Mouse (Mus musculus): ENCODE results near the gene Coa3.

Coa3 gene

DNA sequence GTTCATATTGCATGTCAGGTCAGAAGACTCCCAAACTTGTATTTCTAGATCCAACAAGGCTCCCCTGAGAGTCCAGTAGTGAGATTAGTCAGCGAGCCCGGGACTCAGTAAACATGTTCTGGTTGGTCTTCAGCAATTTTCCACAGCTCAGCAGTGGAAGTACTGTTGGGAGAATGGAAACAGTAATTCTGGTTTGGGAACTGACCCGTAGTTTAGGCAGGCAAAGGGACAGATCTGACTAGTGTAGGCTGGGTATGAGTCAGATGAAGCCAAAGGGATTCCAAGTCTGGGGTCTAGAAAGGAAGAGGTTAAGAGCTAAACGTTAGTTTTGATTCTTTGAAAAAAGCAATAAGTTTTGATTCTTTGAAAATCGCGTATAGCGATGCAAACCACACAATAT, 26.0 kb downstream of the Coa3 start:
- in situ Hi-C loops (cut with MboI, MseI) = no loop called here

DNA sequence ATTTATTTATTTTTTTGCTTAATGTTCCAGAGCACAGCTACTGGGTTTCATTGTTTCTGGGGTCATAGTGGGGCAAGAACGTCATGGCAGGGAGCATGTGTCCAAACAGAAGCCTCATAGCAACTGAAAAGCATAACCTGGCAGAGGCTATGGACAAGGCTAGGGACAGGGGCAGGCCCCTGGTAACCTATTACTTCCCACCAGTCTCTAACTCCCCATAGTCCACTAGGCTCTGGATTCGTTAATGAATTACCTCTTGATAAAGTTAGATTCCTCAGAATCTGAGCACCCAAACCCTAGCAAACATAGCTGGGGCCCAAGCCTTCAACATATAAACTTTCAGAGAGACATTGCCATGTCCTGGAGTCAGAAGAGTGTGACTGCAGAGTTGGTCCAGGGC, 27.9 kb downstream of the Coa3 start:
- in situ Hi-C loops (cut with MboI, MseI) = no loop called here

DNA sequence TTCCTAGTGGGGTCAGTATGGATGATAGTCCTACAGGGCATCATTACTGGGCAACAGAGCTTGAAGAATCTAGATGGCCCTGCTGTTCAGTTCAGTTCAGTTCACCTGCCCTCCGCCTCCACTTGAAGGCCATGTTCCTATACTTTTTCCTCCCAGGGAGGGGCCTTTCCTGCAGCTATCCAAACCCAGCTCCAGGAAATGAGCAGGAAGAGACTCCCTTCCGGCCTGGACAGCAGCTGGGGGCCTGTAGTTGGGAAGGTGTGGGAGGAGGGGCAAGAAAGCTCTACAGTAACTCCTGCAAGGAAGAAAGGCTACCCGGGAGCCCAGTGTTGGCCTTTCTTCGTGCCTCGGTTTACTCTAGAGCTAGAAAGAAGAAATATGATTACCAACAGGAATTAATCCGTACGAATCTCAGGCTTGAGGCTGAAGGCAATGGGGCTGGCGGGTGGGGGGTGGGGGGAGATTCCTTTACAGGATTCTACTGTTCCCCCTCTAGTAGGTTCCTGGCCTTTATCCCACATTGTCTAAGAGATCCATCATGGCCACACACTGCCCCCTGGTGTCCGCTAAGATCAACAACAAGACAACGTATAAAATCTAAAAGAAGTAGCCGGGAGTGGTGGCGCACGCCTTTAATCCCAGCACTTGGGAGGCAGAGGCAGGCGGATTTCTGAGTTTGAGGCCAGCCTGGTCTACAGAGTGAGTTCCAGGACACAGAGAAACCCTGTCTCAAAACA, 30.5 kb downstream of the Coa3 start:
- in situ Hi-C loops (cut with MboI, MseI) = loop anchor here (5.0 kb wide), 1 partner anchor 36 kb away; no protein-coding TSS in a partner anchor

DNA sequence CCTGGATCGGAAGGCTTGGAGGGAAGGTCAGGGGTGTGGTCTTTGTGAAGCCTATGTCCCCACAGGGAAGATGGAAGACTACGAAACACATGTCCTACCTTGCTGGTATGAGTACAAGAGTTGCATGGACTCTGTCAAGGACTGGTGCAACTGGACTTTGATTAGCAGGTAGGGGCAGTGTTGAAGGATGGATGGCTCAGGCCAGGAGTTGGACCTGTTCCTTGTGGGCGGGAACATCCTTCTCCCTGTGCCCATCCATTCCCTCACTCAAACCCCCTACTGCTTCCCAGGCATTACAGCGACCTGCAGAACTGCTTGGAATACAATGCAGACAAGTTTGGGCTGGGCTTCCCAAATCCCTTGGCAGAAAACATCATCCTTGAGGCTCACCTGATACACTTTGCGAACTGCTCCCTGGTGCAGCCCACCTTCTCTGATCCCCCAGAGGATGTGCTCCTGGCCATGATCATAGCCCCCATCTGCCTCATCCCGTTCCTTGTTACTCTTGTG, 31.3 kb downstream of the Coa3 start:
- in situ Hi-C loops (cut with MboI, MseI) = loop anchor here (5.0 kb wide), 1 partner anchor 35 kb away; no protein-coding TSS in a partner anchor

DNA sequence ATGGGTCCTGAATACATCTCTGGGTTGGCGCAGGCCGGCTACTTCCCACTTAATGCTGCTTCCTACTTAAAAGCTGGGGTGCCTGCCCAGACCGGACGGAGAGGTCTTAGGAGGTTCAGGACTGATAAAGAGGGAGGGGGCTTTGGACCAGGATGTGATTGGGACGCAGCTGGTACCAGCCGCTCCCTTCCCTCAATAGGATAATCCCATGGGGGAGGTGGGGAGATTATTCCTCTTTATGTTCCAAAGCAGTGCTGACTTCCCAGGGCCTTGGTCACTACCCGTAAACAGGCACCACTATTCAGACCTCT, 32.3 kb downstream of the Coa3 start:
- in situ Hi-C loops (cut with MboI, MseI) = loop anchor here (5.0 kb wide), 1 partner anchor 34 kb away; no protein-coding TSS in a partner anchor

DNA sequence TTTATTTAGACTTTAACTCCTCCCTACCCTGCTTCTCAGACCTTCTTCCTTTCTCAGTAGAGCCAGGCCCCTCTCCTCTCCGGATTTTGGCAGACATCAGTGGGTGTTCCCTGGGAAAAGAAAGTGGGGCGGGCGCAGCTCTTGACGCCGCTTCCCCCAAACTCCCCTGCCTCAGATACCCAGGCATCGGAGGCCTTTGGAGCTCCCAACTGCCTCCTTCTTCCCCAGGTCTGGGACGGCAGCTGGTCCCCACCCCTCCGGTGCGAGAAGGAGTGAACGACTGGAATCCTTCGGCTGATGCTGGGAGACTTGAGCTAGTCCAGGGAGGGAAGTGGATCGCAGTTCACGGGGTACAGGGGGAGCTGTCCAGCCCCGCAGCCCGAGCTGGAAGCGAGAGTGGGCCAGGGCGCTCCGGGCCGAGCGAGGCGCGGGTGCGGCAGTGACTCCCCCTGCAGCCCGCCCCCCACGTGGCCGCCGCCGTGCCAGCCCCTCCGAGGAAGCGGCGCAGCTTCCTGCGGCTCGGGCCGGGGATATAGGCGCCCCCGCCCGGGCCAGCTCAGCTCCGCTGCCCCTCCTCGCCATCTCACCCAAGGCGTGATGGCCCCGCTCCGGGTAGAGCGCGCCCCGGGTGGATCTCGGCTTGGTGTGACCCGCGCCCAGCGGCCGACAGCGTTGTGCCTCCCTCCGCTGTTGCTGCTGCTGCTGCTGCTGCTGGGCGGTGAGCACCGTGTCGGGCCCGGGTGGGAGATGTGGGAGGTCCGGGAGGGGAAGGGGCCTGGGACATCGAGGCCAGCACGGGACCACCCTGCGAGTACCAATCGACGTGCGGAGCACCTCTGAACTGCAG, 32.8 kb downstream of the Coa3 start, which contains the start of gene Ramp2:
Gene Ramp2 (plus strand): TSS at position 174 of the 847 bp plus-strand sequence.
- in situ Hi-C loops (cut with MboI, MseI) = loop anchor here (5.0 kb wide), 1 partner anchor 34 kb away; no protein-coding TSS in a partner anchor

DNA sequence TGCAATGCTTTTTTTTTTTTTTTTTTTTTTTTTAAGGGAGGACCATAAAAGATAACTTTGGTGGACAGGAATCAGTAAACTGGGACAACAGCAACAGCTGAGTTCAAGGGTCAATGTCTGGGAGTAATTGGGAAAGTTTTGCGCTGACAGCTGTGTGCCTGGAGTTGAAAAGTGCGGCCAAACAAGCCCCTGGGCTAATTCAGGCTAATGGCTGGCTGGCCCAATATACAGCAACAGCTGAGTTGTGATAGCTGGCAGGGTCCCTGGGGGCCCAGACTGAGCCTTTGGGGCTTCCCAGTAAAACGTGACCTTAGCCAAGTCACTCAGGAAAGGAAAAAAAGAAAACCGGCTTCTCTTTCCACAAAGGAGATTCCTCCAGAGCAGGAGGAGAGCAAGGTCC, 33.8 kb downstream of the Coa3 start:
- in situ Hi-C loops (cut with MboI, MseI) = loop anchor here (5.0 kb wide), 1 partner anchor 33 kb away; no protein-coding TSS in a partner anchor

DNA sequence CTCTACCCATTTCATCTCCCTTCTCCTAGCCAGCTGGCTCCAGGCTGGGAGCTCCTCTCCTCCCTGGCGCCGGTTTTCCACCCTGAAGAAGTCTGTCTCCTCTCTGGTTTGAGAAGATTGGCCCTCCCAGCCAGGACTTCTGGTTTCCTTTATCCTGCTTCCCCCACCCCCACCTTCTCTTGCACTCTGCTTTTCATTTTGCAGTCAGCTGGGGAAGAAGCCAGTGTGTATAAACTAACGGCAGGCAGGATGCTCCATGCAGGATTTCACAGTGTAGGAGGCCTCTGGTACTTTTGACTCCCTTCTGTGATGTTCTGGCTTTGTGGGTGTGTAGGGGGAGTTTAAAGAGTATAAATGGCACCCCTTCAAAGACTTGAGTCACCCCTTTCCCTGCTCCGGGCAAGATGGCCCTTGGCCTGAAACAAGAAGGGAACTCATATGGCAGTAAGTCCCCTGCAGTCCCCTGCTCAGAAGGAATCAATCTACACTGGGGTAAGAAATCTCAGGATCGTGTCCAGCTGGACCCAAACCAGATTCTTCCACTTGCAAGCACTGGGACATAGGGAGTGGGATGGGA, 40.8 kb downstream of the Coa3 start:
- in situ Hi-C loops (cut with MboI, MseI) = no loop called here

DNA sequence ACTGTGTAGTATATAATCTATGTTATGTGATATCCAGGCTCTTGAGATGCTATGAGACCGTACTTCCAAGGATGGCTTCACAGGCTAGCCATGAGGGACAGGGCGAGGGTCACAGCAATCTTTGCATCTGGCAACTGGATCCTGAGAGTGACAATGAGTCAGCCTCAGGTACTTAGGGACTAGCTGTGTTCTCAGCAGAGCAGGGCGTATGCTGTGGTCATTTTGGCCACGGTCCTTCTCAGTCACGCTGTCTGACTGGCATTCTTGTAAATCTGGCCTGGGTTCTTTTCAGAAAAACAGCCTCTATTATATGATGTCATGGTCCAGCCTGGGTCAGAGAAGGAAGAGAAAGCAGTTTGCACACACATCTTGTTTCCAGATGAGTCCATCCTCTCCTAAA, 42.1 kb downstream of the Coa3 start:
- in situ Hi-C loops (cut with MboI, MseI) = no loop called here

DNA sequence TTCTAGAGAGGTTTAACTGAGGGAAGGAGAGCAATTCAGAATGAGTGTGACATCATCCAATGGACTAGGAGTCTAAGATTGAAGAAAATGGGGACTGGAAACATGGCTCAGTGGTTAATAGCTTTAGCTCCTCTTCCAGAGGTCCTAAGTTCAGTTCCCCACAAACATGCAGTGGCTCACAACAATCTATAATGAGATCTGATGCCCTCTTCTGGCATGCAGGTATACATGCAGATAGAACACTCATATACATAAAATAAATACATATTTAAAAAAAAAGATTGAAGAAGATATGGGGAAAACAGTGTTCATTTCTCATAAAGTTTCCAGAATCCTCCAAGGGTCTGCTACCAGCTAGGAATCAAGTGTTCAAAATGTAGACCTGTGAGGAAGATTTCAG, 43.5 kb downstream of the Coa3 start:
- in situ Hi-C loops (cut with MboI, MseI) = no loop called here

DNA sequence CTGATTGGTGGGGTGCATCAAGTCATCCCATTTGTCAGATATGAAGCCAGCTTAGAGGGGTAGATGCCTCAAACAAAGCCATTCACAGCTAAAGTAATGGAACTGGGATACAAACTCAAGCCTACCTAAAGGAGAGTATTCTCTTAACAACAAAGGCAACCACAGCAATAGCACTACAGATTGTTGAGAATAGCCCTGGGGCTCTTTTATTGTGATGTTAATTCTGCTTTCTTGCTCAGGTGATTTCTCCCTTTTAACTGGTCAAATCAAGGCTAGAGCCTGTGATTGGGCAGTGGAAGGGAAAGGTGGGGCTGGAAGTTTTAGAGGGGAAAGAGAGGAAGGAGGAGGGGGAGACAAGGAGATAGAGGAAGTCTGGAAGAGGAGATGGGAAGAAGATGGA, 44.8 kb downstream of the Coa3 start:
- in situ Hi-C loops (cut with MboI, MseI) = no loop called here

DNA sequence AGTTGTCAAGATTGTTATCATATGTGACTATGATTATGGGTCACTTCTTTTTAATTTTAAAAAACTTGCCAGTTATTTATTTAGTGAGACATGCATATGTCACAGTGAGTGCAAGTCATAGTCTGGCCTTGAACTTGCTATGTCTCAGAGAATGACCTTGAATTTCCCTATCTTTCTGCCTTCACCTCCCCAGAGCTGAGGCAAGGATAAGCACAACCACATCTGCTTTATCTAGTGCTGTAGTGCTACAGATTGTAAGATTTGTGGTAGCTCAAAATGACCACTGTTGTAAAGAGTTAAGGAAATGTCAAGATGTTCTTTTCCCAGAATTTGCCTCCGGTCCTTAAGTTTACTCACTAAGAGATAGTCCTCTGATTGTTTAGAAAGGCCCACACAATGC, 45.7 kb downstream of the Coa3 start:
- in situ Hi-C loops (cut with MboI, MseI) = no loop called here

DNA sequence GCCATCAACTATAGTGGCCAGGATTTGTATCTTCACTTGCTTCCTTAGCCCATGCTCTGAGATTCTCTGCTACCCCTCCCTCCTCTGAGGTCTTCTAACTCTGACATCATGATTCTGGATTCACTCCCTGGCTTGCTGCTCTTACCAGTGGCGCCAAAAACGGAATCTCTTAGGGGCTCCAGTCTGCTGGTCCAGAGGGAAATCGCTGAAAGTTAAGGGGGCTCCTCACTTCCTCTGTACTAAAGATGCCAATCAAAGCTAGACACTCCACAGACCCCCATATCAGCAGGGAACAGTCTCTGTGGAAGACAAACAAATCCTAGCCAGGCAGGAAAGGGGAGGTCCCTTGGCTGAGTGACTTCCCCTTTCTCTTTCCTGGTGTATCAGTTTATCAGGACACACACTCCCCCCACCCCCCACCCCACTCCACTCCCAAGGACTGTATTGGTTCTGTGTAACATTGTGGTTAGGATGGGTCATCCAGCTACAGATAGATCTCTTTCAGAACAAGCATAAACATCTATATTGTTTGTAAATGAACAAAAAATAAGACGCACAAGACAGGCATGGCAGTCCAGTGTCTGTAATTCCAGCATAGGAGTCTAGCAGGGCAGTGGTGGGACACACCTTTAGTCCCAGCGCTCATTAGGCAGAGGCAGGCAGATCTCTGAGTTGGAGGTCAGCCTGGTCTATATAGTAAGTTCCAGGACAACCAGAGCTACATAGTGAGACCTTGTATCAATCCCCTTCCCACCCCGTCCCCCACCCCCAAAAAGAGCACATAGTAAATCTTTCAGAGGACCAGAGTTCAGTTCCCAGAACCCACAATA, 46.7 kb downstream of the Coa3 start:
- in situ Hi-C loops (cut with MboI, MseI) = no loop called here

DNA sequence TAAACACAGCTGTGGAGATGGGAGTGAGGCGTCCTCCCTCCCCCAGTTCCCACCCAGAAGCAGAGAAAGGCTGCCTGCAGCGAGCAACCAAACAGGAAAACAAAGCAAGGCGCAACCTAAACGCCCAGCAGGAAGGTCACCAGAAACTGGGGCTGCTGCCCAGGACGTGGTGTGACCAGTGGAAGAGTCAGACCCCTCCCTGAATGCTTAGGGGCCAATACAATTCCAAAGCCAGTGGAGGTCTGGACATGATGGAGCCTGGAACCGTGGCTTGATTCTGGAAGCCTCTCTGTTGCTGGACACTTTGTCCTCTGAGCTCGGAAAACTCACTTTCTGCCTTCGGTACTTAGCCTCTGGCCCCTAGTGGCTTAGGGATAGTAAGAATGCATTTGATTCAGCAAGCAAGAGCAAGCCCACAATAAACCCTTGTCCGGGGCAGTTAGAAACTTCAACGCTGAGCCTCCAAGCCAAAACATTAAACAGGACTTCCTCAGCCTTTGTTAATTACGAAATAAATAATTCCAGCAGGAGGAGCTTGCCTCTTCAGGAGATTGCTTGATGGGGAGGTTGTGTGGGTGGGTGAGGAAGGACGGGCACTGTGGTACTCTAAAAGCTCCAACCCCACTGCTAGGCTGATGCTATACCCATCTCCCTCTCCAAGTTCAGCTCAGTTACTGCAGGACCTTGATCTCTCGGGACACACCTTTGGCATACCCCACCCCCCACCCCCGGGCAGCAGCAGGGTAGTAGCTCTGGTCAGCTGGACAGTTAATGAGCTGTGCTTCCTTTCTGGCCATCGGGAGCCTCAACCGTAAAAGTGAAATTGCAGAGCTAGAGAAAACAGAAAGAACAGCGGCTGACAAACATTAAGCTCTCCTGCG, 47.7 kb downstream of the Coa3 start:
- in situ Hi-C loops (cut with MboI, MseI) = no loop called here

DNA sequence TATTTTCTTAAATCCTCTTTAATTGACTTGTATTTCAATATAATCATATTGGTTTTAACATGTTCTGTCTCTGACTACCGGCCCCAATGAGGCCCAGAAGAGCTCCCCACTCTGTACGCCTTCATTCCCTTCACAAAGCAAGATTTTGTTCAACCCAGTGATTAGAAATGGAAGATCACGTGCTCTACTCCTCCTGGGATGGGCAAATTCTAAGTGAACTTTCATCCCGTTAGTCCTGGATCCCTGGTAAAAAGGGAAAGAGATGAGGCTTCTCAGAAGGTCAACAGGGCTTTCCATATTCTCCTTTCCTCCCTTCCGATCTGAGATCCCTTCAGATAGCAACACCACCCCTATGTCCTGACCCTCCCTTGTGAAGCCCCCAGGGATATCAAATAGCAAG, 48.4 kb downstream of the Coa3 start:
- in situ Hi-C loops (cut with MboI, MseI) = no loop called here

DNA sequence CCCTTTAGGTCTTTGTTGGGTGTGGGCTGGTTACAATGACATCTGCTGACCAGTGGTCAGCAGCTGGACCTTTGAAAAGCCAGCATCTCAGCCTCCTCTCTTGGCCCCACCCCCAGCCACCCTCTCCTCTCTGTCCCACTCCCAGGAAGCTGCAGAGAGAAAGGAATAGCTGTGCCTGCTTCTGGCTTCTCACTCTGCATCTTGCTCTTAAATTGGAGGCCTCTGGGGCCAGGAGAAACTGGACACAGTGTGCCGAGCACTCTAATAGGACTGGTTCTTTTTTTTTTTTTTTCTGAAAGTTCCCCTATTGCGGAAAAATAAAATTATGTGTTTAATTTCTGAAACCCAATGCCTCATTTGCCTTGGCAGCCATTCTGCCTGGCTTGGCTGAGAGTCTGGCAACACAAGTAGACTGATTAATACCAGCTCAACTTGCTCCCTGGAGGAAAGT, 48.8 kb downstream of the Coa3 start:
- in situ Hi-C loops (cut with MboI, MseI) = no loop called here

DNA sequence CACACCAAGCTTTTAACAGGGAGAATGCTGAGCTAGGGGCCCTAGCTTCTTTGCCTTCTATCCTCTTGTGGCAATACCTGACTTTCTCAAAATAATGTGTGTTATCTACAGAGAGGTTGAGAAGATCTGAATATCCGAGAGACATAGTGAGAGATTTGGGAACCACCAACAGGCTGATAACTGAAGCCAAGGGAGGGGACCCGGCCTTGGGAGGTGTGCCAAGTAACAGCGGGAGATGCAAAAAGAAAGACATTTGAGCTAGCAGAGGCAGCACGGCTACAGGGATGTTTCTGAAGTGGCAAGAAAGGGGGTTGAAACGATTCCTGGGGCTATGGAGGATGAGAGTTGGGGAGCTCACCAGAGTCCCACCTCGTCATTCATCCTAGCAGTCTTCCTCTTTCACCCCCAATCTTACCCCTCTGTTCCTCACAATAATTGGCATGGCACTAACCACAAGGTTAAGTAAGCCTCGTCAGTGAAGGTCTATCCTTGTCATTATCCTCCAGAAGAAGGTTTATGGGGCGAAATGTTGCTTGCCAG, 49.5 kb downstream of the Coa3 start:
- in situ Hi-C loops (cut with MboI, MseI) = no loop called here
